Mouse (Mus musculus) limb, embryonic 12.5 days (tissue): ENCODE data around the gene Sart1. TPM values are rescaled to one million over a fixed set of nuclear protein-coding genes. Genes with fewer than 3 reads are reported as not detected.
"Not testable (repeated sequence)": the region's sequence is repeated elsewhere in the genome, so short reads cannot be mapped to it uniquely, and the experiment has no call there.

Experiments used
- ATAC-seq: fragments of 200-750 bp; cut with Nextera tagmentation; 2 replicates; pipeline ENCODE4 v1.8.0; 2017; ENCODE audit warnings: low read depth, moderate TSS enrichment; ENCODE audit not compliant: insufficient number of reproducible peaks, insufficient read depth, low FRiP score, low TSS enrichment
- H3K27ac ChIP-seq: fragments of 300-500 bp; sonication (generic); 2 replicates; pipeline ENCODE4 v1.5.1; 2016; ENCODE audit warnings: mild to moderate bottlenecking, moderate library complexity
- H3K27me3 ChIP-seq: fragments of 300-500 bp; sonication (generic); 2 replicates; pipeline ENCODE4 v1.6.1; 2016; ENCODE audit warnings: mild to moderate bottlenecking, moderate library complexity
- H3K36me3 ChIP-seq: fragments of 300-500 bp; sonication (generic); 2 replicates; pipeline ENCODE4 v1.6.1; 2016; ENCODE audit warnings: mild to moderate bottlenecking, moderate library complexity
- H3K4me1 ChIP-seq: fragments of 300-500 bp; sonication (generic); replicated peaks from 2 replicates; pipeline ENCODE4 v1.6.1; 2016
- H3K4me2 ChIP-seq: fragments of 300-500 bp; sonication (generic); 2 replicates; pipeline ENCODE4 v1.6.1; 2016; ENCODE audit warnings: mild to moderate bottlenecking, moderate library complexity
- H3K4me3 ChIP-seq: fragments of 300-500 bp; sonication (generic); replicated peaks from 2 replicates; pipeline ENCODE4 v1.5.1; 2016; ENCODE audit warnings: mild to moderate bottlenecking
- H3K9ac ChIP-seq: fragments of 300-500 bp; sonication (generic); replicated peaks from 2 replicates; pipeline ENCODE4 v1.6.1; 2016; ENCODE audit warnings: mild to moderate bottlenecking, moderate library complexity
- H3K9me3 ChIP-seq: fragments of 300-500 bp; sonication (generic); 2 replicates; pipeline ENCODE4 v1.6.1; 2016; ENCODE audit warnings: mild to moderate bottlenecking, moderate library complexity
- WGBS: fragments of 180-500 bp; shearing (Covaris S2); methylation state at CpG from one replicate; pipeline ENCODE4 v1.1.7; 2016; 5-methylcytosine and 5-hydroxymethylcytosine counted together
- polyA plus RNA-seq: library from polyadenylated mRNA; unstranded; fragments of >200 nt; fragmentation: Nextera tagmentation; extraction: Ambion mirVana; gene quantifications from 2 replicates; pipeline ENCODE4 v1.2.1, GENCODE M21; 2016

The Sart1 gene
- polyA plus RNA-seq, 1 experiment from 2014 or later, result 111 TPM

- H3K9me3 ChIP-seq, result no peaks in the 10 kb centered on the region
- H3K9ac ChIP-seq, result no peak overlapping the region
- ATAC-seq, result no peak
- H3K27ac ChIP-seq, result no peak overlapping the region
- no peaks in the 10 kb centered on the region; the same call in 1 of the 2 replicates for H3K4me1 ChIP-seq
- H3K4me3 ChIP-seq, result no peak overlapping the region
- H3K4me2 ChIP-seq, result no peak overlapping the region
- H3K36me3 ChIP-seq, result peaks cover 19% of the 10 kb centered on the region; the same call in 1 of the 2 replicates
- 79% methylated on average over 4 of the region's 4 CpGs for WGBS
- H3K27me3 ChIP-seq, result no peaks in the 10 kb centered on the region
These were observed 25.3 kb upstream of the Sart1 start for GRCm38 (mm10) chr19:5413840-5414239.

GRCm38 (mm10) chr19:5411961-5412360 is 23.5 kb upstream of the Sart1 start:
- no peak overlapping the region for H3K4me3 ChIP-seq
- H3K27ac ChIP-seq, result no peak overlapping the region
- no peak overlapping the region for H3K4me2 ChIP-seq
- no peaks in the 10 kb centered on the region for H3K27me3 ChIP-seq
- H3K9me3 ChIP-seq, result no peaks in the 10 kb centered on the region
- H3K36me3 ChIP-seq, result peaks cover 7% of the 10 kb centered on the region; the same call in 1 of the 2 replicates
- no peak overlapping the region for H3K9ac ChIP-seq
- ATAC-seq, result no peak
- H3K4me1 ChIP-seq, result peaks cover 13% of the 10 kb centered on the region
- WGBS, result 64% methylated on average over 5 of the region's 5 CpGs

- Histone ChIP-seq H3K36me3 (peaks cover 7% of the 10 kb centered on the region; the same call in 1 of the 2 replicates), H3K9ac (no peak overlapping the region), H3K27me3 (no peaks in the 10 kb centered on the region), H3K4me3 (no peak overlapping the region), H3K4me2 (no peak overlapping the region), H3K9me3 (no peaks in the 10 kb centered on the region), H3K4me1 (peaks cover 13% of the 10 kb centered on the region), H3K27ac (no peak overlapping the region)
- ATAC-seq, result no peak
- 87% methylated on average over 5 of the region's 5 CpGs for WGBS
These were observed 22.1 kb upstream of the Sart1 start for GRCm38 (mm10) chr19:5410641-5411040.

- peaks cover 13% of the 10 kb centered on the region for H3K4me1 ChIP-seq
- WGBS, result 53% methylated on average over 5 of the region's 5 CpGs
- H3K9me3 ChIP-seq, result no peaks in the 10 kb centered on the region
- no peaks in the 10 kb centered on the region for H3K27me3 ChIP-seq
- no peak for ATAC-seq
- no peak overlapping the region for H3K27ac ChIP-seq
- peaks cover 7% of the 10 kb centered on the region; the same call in 1 of the 2 replicates for H3K36me3 ChIP-seq
- no peak overlapping the region for H3K9ac ChIP-seq
- no peak overlapping the region for H3K4me2 ChIP-seq
- H3K4me3 ChIP-seq, result no peak overlapping the region
These were observed 20.6 kb upstream of the Sart1 start for GRCm38 (mm10) chr19:5409068-5409467.

GRCm38 (mm10) chr19:5408057-5409001 is 19.8 kb upstream of the Sart1 start:
- Histone ChIP-seq H3K27me3 (no peaks in the 10 kb centered on the region), H3K4me1 (peaks cover 13% of the 10 kb centered on the region), H3K9me3 (no peaks in the 10 kb centered on the region), H3K9ac (0 out of 2 replicates have a peak overlapping the region, but pooled peaks have one; percentile 73), H3K27ac (no peak overlapping the region), H3K4me2 (peak overlapping the region; percentile 67), H3K4me3 (peak overlapping the region; percentile 60; the same call in 1 of the 2 replicates), H3K36me3 (peaks cover 7% of the 10 kb centered on the region; the same call in 1 of the 2 replicates)
- WGBS, result 92% methylated on average over 13 of the region's 13 CpGs
- no peak for ATAC-seq

- Histone ChIP-seq H3K9ac (peak overlapping the region; percentile 73), H3K4me2 (peak overlapping the region; percentile 67), H3K27ac (peak overlapping the region; percentile 94), H3K9me3 (no peaks in the 10 kb centered on the region), H3K27me3 (no peaks in the 10 kb centered on the region), H3K36me3 (peaks cover 7% of the 10 kb centered on the region; the same call in 1 of the 2 replicates), H3K4me1 (peaks cover 13% of the 10 kb centered on the region), H3K4me3 (peak overlapping the region; percentile 60)
- WGBS, result 14% methylated on average over 7 of the region's 7 CpGs
- no peak for ATAC-seq
These were observed 18.6 kb upstream of the Sart1 start for GRCm38 (mm10) chr19:5407133-5407532.

GRCm38 (mm10) chr19:5406531-5407126 is 18.1 kb upstream of the Sart1 start:
- peak overlapping the region; percentile 60 for H3K4me3 ChIP-seq
- 18% methylated on average over 25 of the region's 25 CpGs for WGBS
- H3K4me2 ChIP-seq, result peak overlapping the region; percentile 67
- H3K36me3 ChIP-seq, H3K9me3 ChIP-seq, H3K27me3 ChIP-seq: not testable (repeated sequence)
- peak; percentile 63 for ATAC-seq
- H3K9ac ChIP-seq, result peak overlapping the region; percentile 73
- H3K4me1 ChIP-seq, result peaks cover 13% of the 10 kb centered on the region
- peak overlapping the region; percentile 94 for H3K27ac ChIP-seq

- 32% methylated on average over 7 of the region's 7 CpGs for WGBS
- peak overlapping the region; percentile 54 for H3K4me2 ChIP-seq
- peaks cover 7% of the 10 kb centered on the region; the same call in 1 of the 2 replicates for H3K36me3 ChIP-seq
- peak overlapping the region; percentile 38 for H3K4me3 ChIP-seq
- H3K9ac ChIP-seq, result peak overlapping the region; percentile 53; the same call in 1 of the 2 replicates
- H3K9me3 ChIP-seq, result no peaks in the 10 kb centered on the region
- no peaks in the 10 kb centered on the region for H3K27me3 ChIP-seq
- peak overlapping the region; percentile 73 for H3K27ac ChIP-seq
- ATAC-seq, result no peak
- peaks cover 13% of the 10 kb centered on the region for H3K4me1 ChIP-seq
These were observed 17.4 kb upstream of the Sart1 start for GRCm38 (mm10) chr19:5405924-5406323.

- peaks cover under 1% of the 10 kb centered on the region; the same call in 1 of the 2 replicates for H3K4me1 ChIP-seq
- no peaks in the 10 kb centered on the region for H3K9me3 ChIP-seq
- H3K27me3 ChIP-seq, result no peaks in the 10 kb centered on the region
- no peak within 1 kb of the TSS for H3K9ac ChIP-seq
- no peak within 1 kb of the TSS for H3K4me2 ChIP-seq
- H3K36me3 ChIP-seq, result no peaks in the 10 kb centered on the region
- H3K27ac ChIP-seq, result no peak within 1 kb of the TSS
- ATAC-seq, result no peak
- no peak within 1 kb of the TSS for H3K4me3 ChIP-seq
- WGBS, result 70% methylated on average over 8 of the region's 8 CpGs
These were observed 13.8 kb upstream of the Sart1 start, which contains the start of gene Tsga10ip for GRCm38 (mm10) chr19:5402293-5402692. Gene Tsga10ip, minus strand, starts transcription at chr19:5402526.

GRCm38 (mm10) chr19:5401073-5401472 is 12.6 kb upstream of the Sart1 start:
- not testable (repeated sequence) for H3K4me3 ChIP-seq, ATAC-seq, H3K4me2 ChIP-seq, H3K27ac ChIP-seq, H3K27me3 ChIP-seq, H3K9me3 ChIP-seq, H3K4me1 ChIP-seq, H3K9ac ChIP-seq, H3K36me3 ChIP-seq
- WGBS, result 72% methylated on average over 4 of the region's 4 CpGs

GRCm38 (mm10) chr19:5395371-5395770 is 6.9 kb upstream of the Sart1 start:
- no peak for ATAC-seq
- no peak overlapping the region for H3K27ac ChIP-seq
- no peaks in the 10 kb centered on the region for H3K9me3 ChIP-seq
- H3K4me2 ChIP-seq, result no peak overlapping the region
- H3K27me3 ChIP-seq, result peaks cover 4% of the 10 kb centered on the region; the same call in 1 of the 2 replicates
- H3K4me1 ChIP-seq, result peaks cover 1% of the 10 kb centered on the region
- WGBS, result 69% methylated on average over 4 of the region's 4 CpGs
- no peak overlapping the region for H3K9ac ChIP-seq
- no peaks in the 10 kb centered on the region for H3K36me3 ChIP-seq
- no peak overlapping the region for H3K4me3 ChIP-seq
